Mouse (Mus musculus) embryonic fibroblast, embryonic 13.5 days (primary cell): ENCODE measurements around the gene Coro2a. TPM values are rescaled to one million over a fixed set of nuclear protein-coding genes. Genes with fewer than 3 reads are reported as not detected.

ENCODE experiments used
- H3K27ac ChIP-seq: 2 replicates; pipeline ENCODE4 v1.5.1; 2012; ENCODE audit warnings: low read length, control low read depth, inconsistent platforms; ENCODE audit not compliant: insufficient read depth
- H3K4me1 ChIP-seq: 2 replicates; pipeline ENCODE4 v1.6.1; 2011; ENCODE audit warnings: low read length; ENCODE audit not compliant: control insufficient read depth, insufficient read depth
- H3K4me3 ChIP-seq: 2 replicates; pipeline ENCODE4 v1.5.1; 2011; ENCODE audit warnings: mild to moderate bottlenecking, control low read depth, low read length; ENCODE audit not compliant: insufficient read depth
- CTCF ChIP-seq: IDR thresholded peaks from 2 replicates; pipeline ENCODE4 v1.5.1; 2011; ENCODE audit warnings: mild to moderate bottlenecking, control low read depth, low read length, moderate library complexity, borderline replicate concordance; ENCODE audit not compliant: insufficient read depth
- POLR2A ChIP-seq: IDR thresholded peaks from 2 replicates; pipeline ENCODE4 v1.6.1; 2011; ENCODE audit warnings: low read depth, mild to moderate bottlenecking, control low read depth, low read length, moderate library complexity
- polyA plus RNA-seq: library from polyadenylated mRNA; stranded (reverse); fragments of >200 nt; gene quantifications from 2 replicates; pipeline ENCODE4 v1.2.4, GENCODE M21; 2011; ENCODE audit warnings: low read depth; ENCODE audit not compliant: missing spikeins, insufficient read length

Gene Coro2a
- polyA plus RNA-seq, 1 experiment: 0.81 TPM

- H3K4me1 ChIP-seq: no peaks in the 10 kb centered on the region
- no peak for TF ChIP-seq POLR2A
- no peak for TF ChIP-seq CTCF
- no peak overlapping the region for H3K4me3 ChIP-seq
- H3K27ac ChIP-seq: no peak overlapping the region
Measured at GRCm38 (mm10) chr4:46546709-46547108, 55.3 kb downstream of the Coro2a start.

- Histone ChIP-seq H3K4me3 (no peak overlapping the region), H3K27ac (no peak overlapping the region), H3K4me1 (no peaks in the 10 kb centered on the region)
- TF ChIP-seq CTCF (no peak), POLR2A (no peak)
Measured at GRCm38 (mm10) chr4:46545498-46545897, 56.5 kb downstream of the Coro2a start.

DNA sequence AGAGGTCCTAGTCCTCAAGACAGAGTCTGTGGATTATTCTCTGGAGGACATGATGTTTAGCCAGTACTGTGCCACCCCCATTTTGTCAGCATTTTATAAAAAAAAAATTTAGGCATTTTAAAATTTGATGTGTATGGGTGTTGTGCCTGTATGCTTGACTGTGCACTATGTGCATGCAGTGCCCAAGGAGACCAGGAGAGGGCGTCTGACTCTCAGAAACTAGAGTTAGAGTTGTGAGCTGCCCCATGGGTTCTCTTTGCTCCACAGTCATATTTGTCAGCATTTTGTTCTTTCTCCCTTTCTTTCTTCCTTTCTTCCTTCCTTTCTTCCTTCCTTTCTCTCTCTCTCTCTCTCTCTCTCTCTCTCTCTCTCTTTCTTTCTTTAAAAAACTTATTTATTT, 57.7 kb downstream of the Coro2a start:
- no peak overlapping the region for H3K27ac ChIP-seq
- H3K4me3 ChIP-seq: no peak overlapping the region
- H3K4me1 ChIP-seq: no peaks in the 10 kb centered on the region
- no peak for TF ChIP-seq POLR2A
- 0 out of 2 replicates have a peak, but pooled peaks have one; percentile 17 for TF ChIP-seq CTCF

GRCm38 (mm10) chr4:46543366-46544050, 58.5 kb downstream of the Coro2a start:
- no peaks in the 10 kb centered on the region for H3K4me1 ChIP-seq
- no peak overlapping the region for H3K4me3 ChIP-seq
- no peak overlapping the region for H3K27ac ChIP-seq
- TF ChIP-seq POLR2A (no peak), CTCF (no peak)

- H3K4me1 ChIP-seq: no peaks in the 10 kb centered on the region
- TF ChIP-seq POLR2A: no peak
- no peak for TF ChIP-seq CTCF
Measured at GRCm38 (mm10) chr4:46541707-46542106, 60.3 kb downstream of the Coro2a start.

GRCm38 (mm10) chr4:46539167-46539566, 62.8 kb downstream of the Coro2a start:
- Histone ChIP-seq H3K4me1 (no peaks in the 10 kb centered on the region), H3K27ac (no peak overlapping the region), H3K4me3 (no peak overlapping the region)
- TF ChIP-seq POLR2A: no peak
- no peak for TF ChIP-seq CTCF

More at GRCm38 (mm10) chr4:46541707-46542106, 60.3 kb downstream of the Coro2a start:
- no peak overlapping the region for H3K27ac ChIP-seq
- no peak overlapping the region for H3K4me3 ChIP-seq

- TF ChIP-seq CTCF (no peak), POLR2A (no peak)
- Histone ChIP-seq H3K4me3 (peak within 1 kb of the TSS; percentile 38), H3K4me1 (no peaks in the 10 kb centered on the region), H3K27ac (no peak within 1 kb of the TSS)
Measured at GRCm38 (mm10) chr4:46535840-46536361, 66.1 kb downstream of the Coro2a start, which contains the start of gene Trim14. Gene Trim14 (minus strand): TSS chr4:46536141.

DNA sequence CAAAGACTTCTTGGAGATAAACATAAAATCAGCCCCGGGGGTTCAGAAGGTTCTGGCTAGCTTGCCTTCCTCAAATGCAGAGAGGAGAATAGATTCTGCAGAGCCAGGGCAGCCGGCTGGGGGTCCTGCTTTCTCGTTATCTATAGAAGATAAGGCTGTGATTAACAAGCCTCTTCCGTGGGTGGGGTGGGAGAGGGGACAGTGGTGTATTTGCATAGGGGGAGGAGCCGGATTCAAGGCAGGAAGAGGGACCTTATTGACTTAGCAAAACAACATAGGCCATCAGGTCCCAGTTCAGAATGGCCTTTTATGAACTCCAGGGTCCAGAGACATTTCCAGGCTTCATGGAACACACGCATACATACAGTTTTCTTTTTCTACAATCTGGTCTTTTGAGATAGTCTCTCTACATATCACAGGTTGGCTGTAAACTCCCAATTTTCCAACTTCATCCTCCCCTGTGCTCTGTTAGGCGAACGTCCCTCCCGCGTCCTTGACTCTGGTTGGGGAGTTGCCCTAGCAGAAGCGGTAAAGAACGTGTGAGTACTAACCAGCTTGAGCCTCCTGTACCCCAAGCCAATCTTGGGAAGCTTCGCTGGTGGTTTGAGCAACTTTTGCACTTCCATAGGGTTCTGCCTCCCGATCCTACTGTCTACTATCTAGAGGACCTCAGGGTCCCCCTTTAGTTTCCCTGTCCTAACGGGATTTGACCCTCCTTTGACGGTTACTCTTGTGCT, 66.7 kb downstream of the Coro2a start:
- Histone ChIP-seq H3K4me3 (peak overlapping the region; percentile 38), H3K4me1 (no peaks in the 10 kb centered on the region), H3K27ac (no peak overlapping the region)
- TF ChIP-seq POLR2A (no peak), CTCF (no peak)

GRCm38 (mm10) chr4:46533934-46534720, 67.9 kb downstream of the Coro2a start:
- Histone ChIP-seq H3K27ac (no peak overlapping the region), H3K4me3 (no peak overlapping the region), H3K4me1 (no peaks in the 10 kb centered on the region)
- TF ChIP-seq POLR2A (no peak), CTCF (no peak)
